Mouse (Mus musculus) liver, adult 10 weeks (tissue): ENCODE results near the gene Topors. TPM values are rescaled to one million over a fixed set of nuclear protein-coding genes. Genes with fewer than 3 reads are reported as not detected.

Experiments
- polyA plus RNA-seq: library from polyadenylated mRNA; stranded (reverse); fragments of 350-450 nt; fragmentation: Illumina TruSeq; extraction: RNeasy Lipid Tissue Mini Kit (QIAGEN cat#74804); gene quantifications from one replicate; pipeline ENCODE4 v1.2.3, GENCODE M21; 2014; ENCODE audit warnings: low read depth, low replicate concordance

The Topors gene
- 25.9 TPM for polyA plus RNA-seq

GRCm38 (mm10) chr4:40269430-40270032 is at the start of gene Topors, which contains the start of gene Smim27:
TSS of gene Topors (minus strand) at chr4:40269850.
TSS of gene Smim27 (plus strand) at chr4:40269579.

GRCm38 (mm10) chr4:40279276-40279900 is 9.7 kb upstream of the Topors start, which contains the start of gene Ndufb6:
TSS of gene Ndufb6 (minus strand) at chr4:40279421.

GRCm38 (mm10) chr4:40239409-40240271 is 30.0 kb downstream of the Topors start, which contains the start of gene Ddx58:
TSS of gene Ddx58 (minus strand) at chr4:40239828.

Other genes starting within 250 kb of the Topors start
- gene Aco1, start 126.8 kb downstream of the Topors start, polyA plus RNA-seq, result 109 TPM
- 30.8 TPM for gene Ddx58, start 30.0 kb downstream of the Topors start, polyA plus RNA-seq
- gene Smim27, start 271 bp downstream of the Topors start, polyA plus RNA-seq, result 10.6 TPM
- gene Ndufb6, start 9.6 kb upstream of the Topors start, polyA plus RNA-seq, result 232 TPM
- not detected for gene Tmem215, start 202.3 kb upstream of the Topors start, polyA plus RNA-seq